Mouse (Mus musculus): Measurements from ENCODE around the gene Hmcn2.

Gene Hmcn2

GRCm38 (mm10) chr2:31304801-31305665 is 9.2 kb upstream of the Hmcn2 start:
- DNase-seq (ENCODE audit: low spot score in 2 of 2): no peak

- peak in 1 of 2 experiments; percentile 9 for DNase-seq (ENCODE audit: low spot score in 2 of 2)
These were observed 8.5 kb upstream of the Hmcn2 start for GRCm38 (mm10) chr2:31305684-31306083.

DNA sequence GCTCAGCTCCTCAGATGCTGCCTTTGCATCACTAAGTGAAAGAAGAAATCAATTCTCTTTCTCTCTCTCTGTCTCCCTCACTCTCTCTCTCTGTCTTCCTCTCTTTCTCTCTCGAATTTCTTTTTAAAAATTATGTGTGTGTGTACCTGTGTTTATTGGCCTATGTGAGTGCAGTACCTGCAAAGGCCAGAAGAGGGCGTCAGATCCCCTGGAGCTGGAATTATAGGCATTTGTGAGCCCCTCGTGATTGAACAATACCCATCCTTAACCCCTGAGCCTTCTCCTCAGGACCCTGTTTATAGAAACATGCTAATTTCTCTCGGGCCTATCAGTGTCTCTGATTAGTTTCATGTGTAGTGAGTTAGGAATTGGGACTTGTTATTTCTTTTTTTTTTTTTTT is 6.0 kb upstream of the Hmcn2 start:
- DNase-seq (ENCODE audit: low spot score in 2 of 2): no peak

DNA sequence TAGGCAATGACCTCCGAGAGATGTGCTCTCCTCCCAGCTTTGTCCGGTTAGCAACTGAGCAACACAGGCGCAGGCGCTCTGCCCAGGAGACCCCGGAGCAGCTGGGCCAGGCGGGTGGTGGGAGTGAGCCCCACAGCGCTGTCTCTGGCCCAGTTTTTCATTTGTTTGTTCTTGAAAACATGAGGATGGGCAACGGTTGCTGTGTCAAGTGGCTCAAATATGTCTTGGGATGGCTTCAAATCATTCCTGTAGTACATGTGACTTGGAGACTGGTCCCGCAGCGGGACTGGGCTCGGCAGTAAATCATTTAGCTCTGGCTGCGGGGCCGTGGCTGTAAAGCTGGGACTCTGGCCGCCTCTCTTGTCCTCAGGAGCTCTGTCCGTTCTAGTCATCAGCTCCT is 4.7 kb upstream of the Hmcn2 start:
- DNase-seq (ENCODE audit: low spot score in 2 of 2): no peak

- DNase-seq (ENCODE audit: low spot score in 2 of 2): no peak
These were observed 3.9 kb downstream of the Hmcn2 start for GRCm38 (mm10) chr2:31318162-31318561.

- no peak for DNase-seq (ENCODE audit: low spot score in 2 of 2)
These were observed 5.0 kb downstream of the Hmcn2 start for GRCm38 (mm10) chr2:31319200-31319599.

DNA sequence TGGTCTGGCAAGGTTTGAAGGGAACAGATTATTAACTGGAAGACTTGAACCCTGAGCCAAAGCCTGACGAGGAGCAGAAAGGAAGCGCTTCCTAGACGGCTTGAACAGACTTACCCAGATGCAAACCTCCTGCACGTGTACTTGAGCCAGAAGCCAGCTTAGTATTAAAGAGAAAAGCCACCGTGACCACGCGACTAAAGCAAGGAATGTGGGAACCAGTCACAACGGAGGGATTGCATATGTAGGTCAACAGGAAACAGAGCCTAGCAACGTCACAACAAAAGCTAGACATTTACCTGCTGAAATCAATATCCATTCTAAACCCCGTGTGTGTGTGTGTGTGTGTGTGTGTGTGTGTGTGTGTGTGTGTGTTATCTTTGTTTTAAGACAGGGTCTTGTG is 13.0 kb downstream of the Hmcn2 start:
- no peak for DNase-seq (ENCODE audit: low spot score in 2 of 2)

GRCm38 (mm10) chr2:31337706-31338330 is 23.6 kb downstream of the Hmcn2 start:
- DNase-seq (ENCODE audit: low spot score in 2 of 2): no peak

DNA sequence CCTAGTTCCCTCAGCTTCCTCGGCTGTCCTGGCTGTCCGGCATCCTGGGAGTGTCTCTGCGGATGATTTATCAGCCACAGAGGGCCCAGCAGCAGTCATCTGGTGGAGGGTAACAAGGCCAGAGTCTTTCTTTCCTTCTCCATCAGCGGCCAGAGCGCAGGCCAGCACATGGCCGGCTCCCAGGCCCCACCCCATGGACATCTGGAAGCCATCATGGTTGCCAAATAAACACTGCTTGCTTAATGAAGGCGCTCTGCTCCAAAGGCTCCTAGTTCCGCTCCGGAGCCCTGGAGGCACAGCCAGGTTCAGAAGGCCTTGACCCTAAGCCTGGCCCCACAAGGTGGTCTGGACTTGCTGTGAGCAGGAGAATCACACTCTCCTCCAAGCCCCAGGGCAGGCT is 25.6 kb downstream of the Hmcn2 start:
- no peak for DNase-seq (ENCODE audit: low spot score in 2 of 2)

GRCm38 (mm10) chr2:31341726-31342535 is 27.7 kb downstream of the Hmcn2 start:
- DNase-seq (ENCODE audit: low spot score in 2 of 2): no peak

- no peak for DNase-seq (ENCODE audit: low spot score in 2 of 2)
These were observed 31.9 kb downstream of the Hmcn2 start for GRCm38 (mm10) chr2:31346096-31346495.

DNA sequence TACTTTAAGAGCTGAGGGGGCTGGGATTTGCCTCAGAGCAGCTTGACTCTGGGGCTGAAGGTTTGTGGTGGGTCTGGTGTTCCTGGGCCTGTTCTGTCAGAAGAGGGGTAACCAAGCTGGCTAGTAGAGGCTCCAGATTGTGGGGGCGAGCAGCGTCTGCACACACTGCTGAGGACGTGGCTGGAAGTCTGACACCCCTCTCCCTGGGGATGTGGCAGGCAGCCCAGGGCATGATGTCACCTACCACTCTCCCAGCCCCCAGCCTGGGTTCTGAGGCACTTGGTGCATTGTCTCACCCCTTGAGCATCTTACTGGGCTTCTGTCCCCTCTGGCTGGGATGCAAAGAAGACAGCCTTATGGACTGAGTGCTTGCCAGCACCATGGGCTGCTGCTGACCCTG is 34.2 kb downstream of the Hmcn2 start:
- no peak for DNase-seq (ENCODE audit: low spot score in 2 of 2)

- no peak for DNase-seq (ENCODE audit: low spot score in 2 of 2)
These were observed 34.6 kb downstream of the Hmcn2 start for GRCm38 (mm10) chr2:31348850-31349249.

GRCm38 (mm10) chr2:31356771-31357170 is 42.6 kb downstream of the Hmcn2 start:
- DNase-seq (ENCODE audit: low spot score in 2 of 2): no peak

DNA sequence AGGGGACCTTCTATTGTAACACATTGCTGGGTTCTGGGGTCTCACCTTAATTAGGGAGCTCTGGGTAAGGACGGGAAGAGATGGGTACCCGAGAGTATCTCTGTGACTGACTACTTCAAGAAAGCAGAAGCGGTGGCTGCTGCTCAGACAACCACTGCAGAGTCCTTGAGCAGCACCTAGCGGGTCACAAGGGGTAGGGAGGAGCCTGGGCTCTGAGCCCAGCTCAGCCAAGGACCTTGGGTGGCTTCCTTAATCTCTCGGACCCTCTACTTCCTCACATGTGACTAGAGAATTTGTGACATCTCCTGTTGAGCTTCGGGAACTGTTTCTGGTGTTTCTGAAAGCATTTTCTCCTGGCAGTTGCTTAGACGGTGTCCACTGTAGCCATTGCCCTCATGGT is 45.1 kb downstream of the Hmcn2 start:
- DNase-seq (ENCODE audit: low spot score in 2 of 2): no peak

- no peak for DNase-seq (ENCODE audit: low spot score in 2 of 2)
These were observed 53.0 kb downstream of the Hmcn2 start for GRCm38 (mm10) chr2:31367186-31367585.

- no peak for DNase-seq (ENCODE audit: low spot score in 2 of 2)
These were observed 57.2 kb downstream of the Hmcn2 start for GRCm38 (mm10) chr2:31371396-31371795.

- DNase-seq (ENCODE audit: low spot score in 2 of 2): no peak
These were observed 58.0 kb downstream of the Hmcn2 start for GRCm38 (mm10) chr2:31372186-31372585.

DNA sequence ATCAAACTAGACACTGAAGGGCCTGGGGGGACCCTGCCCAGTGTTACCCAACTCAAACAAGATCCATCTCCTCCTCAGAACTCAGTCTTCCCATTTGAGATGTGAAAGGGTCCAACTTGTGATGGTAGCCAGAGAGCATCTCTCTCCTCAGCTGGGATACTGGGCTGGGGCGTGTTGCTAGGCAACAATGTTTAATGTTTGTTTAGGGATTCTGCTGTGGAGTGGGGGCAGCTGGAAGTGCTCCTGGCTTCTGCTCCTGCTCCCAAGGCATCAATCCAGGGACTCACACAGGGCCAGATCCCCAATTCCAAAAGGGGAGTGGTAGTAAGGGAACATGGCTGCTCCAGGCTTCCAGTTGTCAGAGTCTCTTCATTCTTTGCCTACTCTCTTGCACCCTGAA is 60.2 kb downstream of the Hmcn2 start:
- DNase-seq (ENCODE audit: low spot score in 2 of 2): no peak

- DNase-seq (ENCODE audit: low spot score in 2 of 2): no peak
These were observed 61.8 kb downstream of the Hmcn2 start for GRCm38 (mm10) chr2:31376057-31376456.

GRCm38 (mm10) chr2:31377481-31377880 is 63.3 kb downstream of the Hmcn2 start:
- DNase-seq (ENCODE audit: low spot score in 2 of 2): no peak

DNA sequence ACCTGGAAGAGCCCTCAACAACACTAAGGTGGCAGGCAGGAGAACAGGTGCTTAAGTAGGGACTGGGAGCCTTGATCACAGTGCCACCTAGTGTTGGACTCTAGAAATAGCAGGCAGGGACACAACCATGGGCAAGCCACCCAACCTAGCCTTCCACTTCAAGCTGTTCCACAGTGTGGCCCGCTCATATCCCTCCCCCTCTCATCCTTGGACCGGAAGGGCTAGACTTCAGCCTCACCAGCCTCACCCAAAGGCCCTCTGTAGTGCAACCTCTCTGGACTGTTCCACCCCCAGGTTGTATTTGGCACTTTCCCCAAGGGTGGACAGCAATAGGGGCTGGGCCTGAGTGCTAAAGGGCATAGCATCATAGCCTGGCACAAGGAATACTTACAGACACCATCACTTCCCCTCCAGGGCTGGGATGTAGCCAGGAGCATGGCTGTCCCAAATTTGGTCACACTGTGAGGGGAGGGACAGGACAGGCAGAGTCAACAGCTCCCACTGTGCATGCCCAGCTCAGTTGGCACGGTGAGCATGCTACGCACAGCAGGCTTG is 67.2 kb downstream of the Hmcn2 start:
- DNase-seq (ENCODE audit: low spot score in 2 of 2): peak in 1 of 2 experiments; percentile 20

All from spleen, postnatal 36 days (tissue).